Mouse (Mus musculus) E14TG2a.4 (cell line): ENCODE measurements around the gene Pip5k1c.

ENCODE experiments used
- H3K27me3 ChIP-seq: 2 replicates; pipeline ENCODE4 v1.6.1; 2014; ENCODE audit warnings: low read length, control low read depth; ENCODE audit not compliant: insufficient read depth
- H3K36me3 ChIP-seq: 2 replicates; pipeline ENCODE4 v1.6.1; 2014; ENCODE audit warnings: low read length, control low read depth; ENCODE audit not compliant: insufficient read depth
- H3K4me1 ChIP-seq: replicated peaks from 2 replicates; pipeline ENCODE4 v1.6.1; 2014; ENCODE audit warnings: low read depth, low read length, control low read depth
- H3K4me3 ChIP-seq: replicated peaks from 2 replicates; pipeline ENCODE4 v1.5.1; 2014; ENCODE audit warnings: mild to moderate bottlenecking, low read length
- H3K9me3 ChIP-seq: 2 replicates; pipeline ENCODE4 v1.6.1; 2014; ENCODE audit warnings: low read length, control low read depth
- CTCF ChIP-seq: conservative IDR thresholded peaks from 2 replicates; pipeline ENCODE4 v1.5.1; 2014; ENCODE audit warnings: low read length
- NANOG ChIP-seq: IDR thresholded peaks from 2 replicates; pipeline ENCODE4 v1.6.1; 2014; ENCODE audit warnings: borderline replicate concordance, low read length, mixed read lengths
- POU5F1 ChIP-seq: IDR thresholded peaks from 2 replicates; pipeline ENCODE4 v1.6.1; 2014; ENCODE audit warnings: low read length, borderline replicate concordance

Pip5k1c gene

DNA sequence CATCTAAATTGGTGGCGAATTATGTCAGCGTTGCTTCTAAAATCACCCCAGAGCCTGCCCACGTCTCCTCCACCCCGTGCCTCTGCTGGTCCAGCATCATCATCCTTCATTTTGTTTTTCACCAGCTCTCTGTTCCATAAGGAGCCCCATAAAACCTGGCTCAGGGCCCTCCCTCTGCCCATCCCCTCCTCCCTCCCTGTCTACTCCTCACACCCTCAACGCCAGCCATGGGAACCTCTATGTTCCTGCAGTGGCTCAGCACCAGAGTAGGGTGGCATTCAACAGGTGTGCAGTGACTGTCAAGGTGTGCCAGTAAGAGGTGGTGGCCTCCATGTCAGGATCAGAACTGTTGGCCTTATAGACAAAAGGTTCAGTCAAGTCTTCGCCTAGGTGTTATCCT, 2.4 kb downstream of the Pip5k1c start:
- Histone ChIP-seq H3K27me3 (peaks cover 9% of the 10 kb centered on the region), H3K9me3 (no peaks in the 10 kb centered on the region), H3K4me1 (peaks cover 90% of the 10 kb centered on the region), H3K36me3 (peaks cover 48% of the 10 kb centered on the region), H3K4me3 (no peak overlapping the region)
- TF ChIP-seq CTCF (no peak), POU5F1 (no peak)

DNA sequence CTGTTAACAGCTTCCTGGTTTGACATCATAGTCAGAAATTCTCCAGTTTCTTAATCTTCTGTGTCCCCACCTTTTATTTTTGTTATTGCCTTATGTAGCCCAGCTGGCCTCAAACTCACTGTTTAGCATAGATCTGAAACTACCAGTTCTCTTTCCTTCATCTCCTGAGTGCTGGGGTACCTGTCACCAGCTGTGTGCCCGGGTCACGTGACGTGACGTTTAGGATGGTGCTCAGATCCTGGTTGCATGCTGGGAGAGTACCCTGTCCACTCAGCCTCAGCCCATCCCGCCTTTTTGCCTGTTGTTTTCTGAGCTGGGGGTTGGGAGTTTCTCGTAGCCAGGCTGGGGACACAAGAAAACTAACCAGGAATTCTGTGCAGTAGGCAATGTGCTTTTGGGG, 4.5 kb downstream of the Pip5k1c start:
- H3K36me3 ChIP-seq, result peaks cover 60% of the 10 kb centered on the region
- TF ChIP-seq CTCF (no peak), POU5F1 (no peak), NANOG (no peak)
- peaks cover 90% of the 10 kb centered on the region for H3K4me1 ChIP-seq
- H3K4me3 ChIP-seq, result peak overlapping the region; percentile 58
- no peaks in the 10 kb centered on the region for H3K9me3 ChIP-seq
- no peaks in the 10 kb centered on the region for H3K27me3 ChIP-seq

- no peaks in the 10 kb centered on the region for H3K9me3 ChIP-seq
- peak overlapping the region; percentile 58 for H3K4me3 ChIP-seq
- TF ChIP-seq POU5F1 (no peak), NANOG (no peak), CTCF (no peak)
- peaks cover 94% of the 10 kb centered on the region for H3K4me1 ChIP-seq
- no peaks in the 10 kb centered on the region for H3K27me3 ChIP-seq
- H3K36me3 ChIP-seq, result peaks cover 65% of the 10 kb centered on the region
Measured at GRCm38 (mm10) chr10:81297845-81298244, 5.1 kb downstream of the Pip5k1c start.

- H3K4me3 ChIP-seq, result 0 out of 2 replicates have a peak overlapping the region, but pooled peaks have one; percentile 58
- peaks cover 72% of the 10 kb centered on the region for H3K36me3 ChIP-seq
- TF ChIP-seq NANOG (no peak), POU5F1 (no peak), CTCF (no peak)
- H3K4me1 ChIP-seq, result peaks cover 99% of the 10 kb centered on the region
- no peaks in the 10 kb centered on the region for H3K9me3 ChIP-seq
- no peaks in the 10 kb centered on the region for H3K27me3 ChIP-seq
Measured at GRCm38 (mm10) chr10:81298369-81299100, 5.8 kb downstream of the Pip5k1c start.

GRCm38 (mm10) chr10:81299585-81300351, 7.0 kb downstream of the Pip5k1c start:
- Histone ChIP-seq H3K36me3 (peaks cover 67% of the 10 kb centered on the region), H3K27me3 (no peaks in the 10 kb centered on the region), H3K9me3 (no peaks in the 10 kb centered on the region), H3K4me1 (peaks cover 97% of the 10 kb centered on the region), H3K4me3 (no peak overlapping the region)
- TF ChIP-seq CTCF (no peak), NANOG (no peak), POU5F1 (no peak)

DNA sequence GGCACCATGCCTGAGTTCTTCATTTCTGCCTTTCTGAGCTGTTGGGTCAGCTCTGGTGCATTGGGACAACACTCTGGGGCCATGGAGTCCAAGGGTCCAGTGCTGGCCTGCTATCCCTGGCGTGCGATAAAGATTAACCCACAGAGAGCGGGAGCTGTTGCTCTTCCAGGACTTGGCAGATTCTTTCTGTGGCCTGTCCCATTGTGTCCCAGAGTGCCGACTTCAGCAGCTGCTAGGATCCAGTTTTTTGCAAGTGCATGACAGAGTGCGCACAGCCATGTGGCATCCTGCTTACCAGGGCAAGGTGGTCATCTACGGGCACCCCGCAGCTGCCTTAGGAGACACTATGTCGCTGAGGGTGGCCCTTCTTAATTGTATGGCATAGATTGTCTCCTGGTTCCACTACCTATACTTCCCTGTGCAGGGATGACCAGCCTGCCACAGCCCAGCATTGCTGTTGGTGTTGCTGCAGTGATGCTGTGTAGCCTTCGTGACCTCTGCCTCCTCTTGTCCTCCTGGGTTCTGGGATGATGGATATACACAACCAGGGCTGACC, 7.7 kb downstream of the Pip5k1c start:
- H3K4me1 ChIP-seq, result peaks cover 96% of the 10 kb centered on the region
- H3K36me3 ChIP-seq, result peaks cover 65% of the 10 kb centered on the region
- H3K4me3 ChIP-seq, result no peak overlapping the region
- TF ChIP-seq CTCF (no peak), POU5F1 (no peak), NANOG (no peak)
- no peaks in the 10 kb centered on the region for H3K9me3 ChIP-seq
- H3K27me3 ChIP-seq, result no peaks in the 10 kb centered on the region

- Histone ChIP-seq H3K9me3 (no peaks in the 10 kb centered on the region), H3K4me3 (no peak overlapping the region), H3K4me1 (peaks cover 95% of the 10 kb centered on the region), H3K36me3 (peaks cover 65% of the 10 kb centered on the region), H3K27me3 (no peaks in the 10 kb centered on the region)
- TF ChIP-seq NANOG (no peak), CTCF (no peak), POU5F1 (no peak)
Measured at GRCm38 (mm10) chr10:81301321-81301720, 8.6 kb downstream of the Pip5k1c start.

GRCm38 (mm10) chr10:81302288-81302687, 9.5 kb downstream of the Pip5k1c start:
- H3K4me3 ChIP-seq, result no peak overlapping the region; the same call in 1 of the 2 replicates
- no peak for TF ChIP-seq NANOG
- TF ChIP-seq CTCF, result no peak
- no peak for TF ChIP-seq POU5F1
- H3K36me3 ChIP-seq, result peaks cover 69% of the 10 kb centered on the region
- H3K9me3 ChIP-seq, result no peaks in the 10 kb centered on the region
- no peaks in the 10 kb centered on the region for H3K27me3 ChIP-seq
- H3K4me1 ChIP-seq, result peaks cover 95% of the 10 kb centered on the region
